Mouse (Mus musculus) testis, postnatal 14 days (tissue): ENCODE data around the gene Kmo.

Source experiments
- DNase-seq: peaks from one replicate; pipeline ENCODE4 v3.0.0; 2021; ENCODE audit warnings: low spot score

Gene Kmo

GRCm38 (mm10) chr1:175631721-175632221 is 11.6 kb downstream of the Kmo start:
- no peak for DNase-seq

GRCm38 (mm10) chr1:175632470-175632869 is 12.3 kb downstream of the Kmo start:
- no peak for DNase-seq

DNA sequence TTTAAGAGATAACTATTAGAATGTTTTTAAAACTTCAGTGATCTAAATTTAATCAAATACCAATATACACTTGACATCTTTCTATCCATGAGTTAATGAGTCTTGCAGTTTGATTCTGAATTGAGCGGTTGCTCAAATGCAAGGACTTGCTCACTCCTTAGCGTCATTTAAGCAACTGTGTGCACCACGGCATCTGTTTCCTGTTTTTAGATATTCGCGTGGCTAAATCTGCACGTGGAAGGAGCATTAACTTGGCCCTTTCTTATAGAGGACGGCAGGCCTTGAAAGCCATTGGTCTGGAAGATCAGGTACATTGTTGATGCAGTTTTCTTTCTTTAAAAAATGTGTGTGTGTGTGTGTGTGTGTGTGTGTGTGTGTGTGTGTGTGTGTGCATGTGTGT is 17.5 kb downstream of the Kmo start:
- DNase-seq = no peak

DNA sequence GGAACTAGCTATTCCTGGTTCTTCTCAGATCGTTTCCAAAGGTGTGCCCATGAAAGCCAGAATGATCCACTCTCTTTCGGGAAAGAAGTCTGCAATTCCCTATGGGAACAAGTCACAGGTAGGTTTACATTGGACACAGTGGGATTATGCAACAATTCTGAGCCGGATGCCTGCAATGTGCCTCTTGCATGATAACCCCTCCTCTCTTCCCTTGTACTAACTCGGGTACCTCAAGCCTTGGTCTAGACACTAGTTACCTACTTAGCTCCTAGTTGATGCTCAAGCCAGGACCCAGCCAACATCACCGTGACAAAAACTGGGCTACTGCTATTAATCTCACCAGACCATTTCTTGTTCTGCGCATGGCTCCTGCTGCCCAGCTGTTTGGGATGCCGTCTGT is 18.9 kb downstream of the Kmo start:
- DNase-seq = no peak

DNA sequence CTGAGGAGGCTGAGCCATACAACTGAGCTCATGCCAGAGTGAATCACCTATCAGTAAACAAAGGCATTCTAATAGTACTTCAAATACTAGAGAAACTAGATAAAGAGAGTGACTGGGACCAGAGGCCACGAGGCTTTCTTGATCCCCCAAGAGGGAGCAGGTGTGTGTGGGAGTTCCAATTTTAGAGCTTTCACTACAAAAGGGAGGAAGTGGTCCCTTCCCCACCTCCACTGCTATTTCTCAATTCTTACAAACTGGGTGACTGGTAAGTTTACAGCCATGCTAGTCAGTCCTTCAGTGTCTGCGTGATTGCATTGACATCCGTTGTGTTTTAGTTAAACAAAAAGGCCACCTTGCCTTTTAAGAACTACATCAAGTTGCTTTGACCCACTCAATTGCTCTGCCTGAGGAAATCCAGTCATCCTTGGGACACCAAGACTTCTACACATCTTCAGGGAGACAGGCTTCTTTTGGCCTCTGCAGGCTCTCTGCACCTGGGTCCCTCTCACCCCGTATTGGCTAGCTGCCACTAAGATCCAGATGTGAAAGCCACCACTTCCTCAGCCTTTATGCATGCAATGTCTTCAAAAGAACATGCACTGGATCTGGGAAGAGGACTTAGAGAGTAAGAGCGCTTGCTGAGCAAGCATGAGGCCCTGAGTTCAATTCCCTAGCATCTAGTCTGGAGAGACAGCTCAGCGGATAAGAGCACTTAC is 20.4 kb downstream of the Kmo start:
- no peak for DNase-seq

DNA sequence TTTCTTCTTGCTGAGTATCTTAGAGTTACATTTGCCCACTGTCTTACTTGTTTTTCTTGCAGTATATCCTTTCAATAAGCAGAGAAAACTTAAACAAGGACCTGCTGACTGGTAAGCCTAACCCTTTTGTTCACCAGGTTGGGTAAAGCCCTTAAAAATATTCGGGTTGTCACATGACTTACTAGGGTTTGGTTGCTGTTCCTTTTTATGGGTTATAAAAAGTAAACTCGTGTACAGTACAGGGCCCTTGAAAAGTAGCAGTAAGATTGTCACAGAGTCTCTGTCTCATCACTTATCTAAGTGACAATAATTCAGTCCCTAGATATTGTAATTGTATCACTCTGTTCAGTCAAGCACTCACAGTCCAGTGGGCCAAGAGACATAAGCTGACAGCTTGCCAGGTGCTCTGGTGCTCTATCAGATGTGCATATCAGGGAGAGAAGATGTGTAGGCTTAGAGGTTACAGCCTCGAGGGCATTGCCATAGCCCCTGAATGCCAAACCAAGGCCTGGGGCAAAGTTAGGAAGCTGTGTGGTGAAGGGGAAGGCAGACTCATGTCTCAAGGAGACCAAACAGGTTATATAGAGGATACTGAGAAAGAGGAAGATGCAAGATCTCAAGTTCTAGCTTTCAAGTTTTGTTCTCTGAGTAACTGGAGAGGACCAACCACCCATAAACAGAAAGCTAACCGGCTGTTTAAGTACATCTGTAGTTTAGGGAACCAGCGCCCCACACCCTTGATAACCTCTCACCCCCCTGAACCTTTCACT is 23.5 kb downstream of the Kmo start:
- no peak for DNase-seq

GRCm38 (mm10) chr1:175646952-175647351 is 26.8 kb downstream of the Kmo start:
- no peak for DNase-seq

- no peak for DNase-seq
These were observed 28.4 kb downstream of the Kmo start for GRCm38 (mm10) chr1:175648615-175649014.

DNA sequence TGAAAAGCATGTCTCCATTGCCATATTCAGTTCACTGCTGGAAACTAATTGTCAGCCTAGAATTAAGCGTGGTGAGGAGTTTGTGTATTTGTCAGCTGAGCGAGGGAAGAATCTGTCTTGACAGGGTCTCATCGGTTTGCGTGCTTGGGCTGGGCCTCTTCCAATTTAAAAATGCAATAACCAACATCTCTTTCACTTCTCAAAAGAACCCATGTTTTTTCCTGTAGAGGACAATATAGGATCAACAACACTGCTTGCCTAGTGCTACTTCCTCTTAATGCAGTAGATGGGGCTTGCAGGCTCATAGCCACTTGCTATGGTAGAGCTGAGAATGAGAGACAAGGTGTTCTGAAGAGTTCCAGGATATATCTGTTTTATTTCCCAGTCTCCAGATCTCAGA is 39.7 kb downstream of the Kmo start:
- DNase-seq = no peak

- no peak for DNase-seq
These were observed 48.7 kb downstream of the Kmo start for GRCm38 (mm10) chr1:175668666-175669405.

GRCm38 (mm10) chr1:175669456-175669855 is 49.3 kb downstream of the Kmo start:
- DNase-seq = no peak

- DNase-seq = no peak
These were observed 49.9 kb downstream of the Kmo start for GRCm38 (mm10) chr1:175670042-175670441.

DNA sequence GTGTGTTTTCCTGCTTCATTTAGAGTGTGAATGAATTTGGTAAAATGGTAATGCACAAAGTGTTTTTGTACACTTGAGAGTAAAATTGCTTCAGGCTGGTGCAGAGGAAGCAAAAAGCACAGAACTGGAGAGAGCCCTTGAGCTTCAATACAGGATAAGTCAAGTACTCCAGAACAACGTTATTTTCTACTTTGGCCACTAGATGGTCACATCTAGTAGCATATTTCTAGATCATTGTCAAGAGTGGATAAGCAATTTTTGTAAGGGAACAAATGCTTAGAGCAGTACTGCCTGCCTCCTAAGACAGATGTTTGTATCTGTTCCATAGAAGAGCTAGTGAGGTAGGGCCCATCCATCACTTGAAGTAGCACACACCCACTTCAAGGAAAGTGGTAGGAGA is 51.4 kb downstream of the Kmo start:
- no peak for DNase-seq

DNA sequence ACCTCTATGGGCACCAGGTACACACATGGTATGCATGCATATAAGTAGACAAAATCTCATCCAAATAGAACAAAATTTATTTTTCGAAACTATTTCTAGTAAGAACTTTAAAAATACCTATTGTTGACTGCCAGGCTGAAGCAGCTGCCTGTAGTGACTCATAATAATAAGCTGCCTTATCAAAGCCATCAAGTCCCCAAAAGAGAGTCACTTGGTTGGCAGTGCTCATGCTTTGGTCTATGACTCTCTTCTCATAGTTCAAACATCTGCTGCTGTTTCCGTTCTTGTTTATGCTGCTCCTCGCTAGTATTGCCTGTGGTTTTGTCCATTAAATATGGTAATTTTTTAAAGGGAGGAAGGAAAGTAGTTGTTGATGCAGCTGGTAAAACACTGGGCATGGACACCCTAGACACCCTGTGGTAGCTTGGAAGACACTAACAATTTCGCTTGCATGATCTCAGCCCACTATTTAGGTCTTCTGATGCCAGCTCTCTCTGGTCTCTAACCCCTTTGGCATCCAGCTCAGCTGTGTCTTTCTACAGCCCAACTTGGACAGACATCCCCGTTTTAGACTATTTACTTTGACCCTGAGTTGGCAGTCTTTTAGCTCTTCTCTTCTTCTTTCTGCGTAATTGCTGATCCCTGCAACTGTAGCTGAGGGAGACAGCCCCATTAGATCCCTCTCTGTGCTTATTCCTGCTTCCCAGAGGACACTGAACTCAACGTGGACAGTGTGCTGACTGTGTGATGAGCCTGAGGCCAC is 53.6 kb downstream of the Kmo start:
- no peak for DNase-seq

GRCm38 (mm10) chr1:175675116-175675515 is 54.9 kb downstream of the Kmo start:
- DNase-seq = no peak

GRCm38 (mm10) chr1:175677459-175677858 is 57.3 kb downstream of the Kmo start:
- DNase-seq = no peak

- DNase-seq = no peak
These were observed 60.8 kb downstream of the Kmo start for GRCm38 (mm10) chr1:175680995-175681394.

GRCm38 (mm10) chr1:175691686-175692245 is 71.6 kb downstream of the Kmo start:
- no peak for DNase-seq

DNA sequence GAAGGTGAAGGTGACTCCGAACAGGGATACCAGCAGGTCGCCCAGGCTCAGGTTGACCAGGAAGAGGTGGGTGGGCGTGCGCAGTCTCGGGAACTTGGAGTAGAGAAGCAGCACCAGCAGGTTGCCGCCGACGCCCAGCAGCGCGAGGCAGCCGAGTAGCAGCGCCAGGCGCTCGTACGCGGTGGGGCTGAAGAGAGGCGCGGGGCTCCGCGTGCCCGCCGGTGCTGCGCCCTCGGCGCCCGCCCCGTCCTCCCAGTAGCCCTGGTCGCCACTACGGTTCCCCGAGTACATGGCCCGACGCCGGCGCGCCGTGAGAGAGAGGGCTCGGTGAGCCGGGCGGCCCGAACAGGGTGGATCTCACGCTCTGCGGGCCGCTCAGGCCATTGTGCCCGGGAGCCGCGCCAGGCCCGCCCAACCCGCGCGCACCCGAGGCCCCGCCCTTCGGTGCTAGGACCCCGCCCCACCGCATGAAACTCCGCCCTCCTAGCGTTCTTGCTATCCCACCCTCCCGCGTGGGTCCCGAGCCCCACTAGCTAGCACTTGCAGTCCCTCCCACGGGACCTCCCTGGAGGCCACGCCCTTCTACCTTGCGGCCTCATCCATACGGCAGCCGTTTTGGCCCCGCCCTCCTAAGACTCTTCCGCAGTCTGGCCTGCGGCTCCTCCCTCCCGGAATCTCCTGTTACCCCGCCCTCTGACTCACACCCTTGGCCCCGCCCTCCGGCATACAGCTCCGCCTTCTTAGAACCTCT is 72.2 kb downstream of the Kmo start, which contains the start of the genes Opn3 and Chml:
Gene Opn3, minus strand, starts transcription at position 531 of the 751 bp plus-strand sequence.
Gene Chml, minus strand, starts transcription at position 656 of the 751 bp plus-strand sequence.
- DNase-seq = peak; percentile 100

- no peak for DNase-seq
These were observed 72.8 kb downstream of the Kmo start for GRCm38 (mm10) chr1:175692997-175693361.
